Mouse (Mus musculus) kidney, postnatal 0 days (tissue): Measurements from ENCODE around the gene Fer1l4. TPM values are rescaled to one million over a fixed set of nuclear protein-coding genes. Genes with fewer than 3 reads are reported as not detected.

Experiments
- ATAC-seq: fragments of 200-750 bp; cut with Nextera tagmentation; replicated peaks from 2 replicates; pipeline ENCODE4 v1.8.0; 2017; ENCODE audit warnings: low read depth, moderate number of reproducible peaks, moderate TSS enrichment, moderate library complexity; ENCODE audit not compliant: low FRiP score
- DNase-seq: peaks from one replicate; pipeline ENCODE4 v3.0.0-alpha.2; 2016; ENCODE audit warnings: low spot score
- H3K27ac ChIP-seq: fragments of 300-500 bp; sonication (generic); 2 replicates; pipeline ENCODE4 v1.5.1; 2014; ENCODE audit warnings: mild to moderate bottlenecking
- H3K27me3 ChIP-seq: fragments of 300-500 bp; sonication (generic); 2 replicates; pipeline ENCODE4 v1.6.1; 2014; ENCODE audit warnings: low read length, mixed read lengths; ENCODE audit not compliant: insufficient read depth
- H3K36me3 ChIP-seq: fragments of 300-500 bp; sonication (generic); 2 replicates; pipeline ENCODE4 v1.6.1; 2014; ENCODE audit warnings: low read length, mixed read lengths; ENCODE audit not compliant: insufficient read depth
- H3K4me1 ChIP-seq: fragments of 300-500 bp; sonication (generic); replicated peaks from 2 replicates; pipeline ENCODE4 v1.6.1; 2014; ENCODE audit warnings: antibody characterized with exemption, low read length, mixed read lengths; ENCODE audit not compliant: insufficient read depth
- H3K4me2 ChIP-seq: fragments of 300-500 bp; sonication (generic); 2 replicates; pipeline ENCODE4 v1.6.1; 2014; ENCODE audit warnings: mild to moderate bottlenecking, low read length, moderate library complexity, mixed read lengths
- H3K4me3 ChIP-seq: fragments of 300-500 bp; sonication (generic); replicated peaks from 2 replicates; pipeline ENCODE4 v1.5.1; 2014; ENCODE audit warnings: low read depth, low read length
- H3K9ac ChIP-seq: fragments of 300-500 bp; sonication (generic); 2 replicates; pipeline ENCODE4 v1.6.1; 2014; ENCODE audit warnings: low read depth, low read length
- H3K9me3 ChIP-seq: fragments of 300-500 bp; sonication (generic); replicated peaks from 2 replicates; pipeline ENCODE4 v1.6.1; 2016; ENCODE audit warnings: low read length, inconsistent platforms, mixed read lengths
- CTCF ChIP-seq: IDR thresholded peaks from 2 replicates; pipeline ENCODE4 v1.5.1; 2016; ENCODE audit warnings: antibody characterized with exemption, low read depth, mild to moderate bottlenecking, moderate library complexity
- WGBS: fragments of 180-500 bp; shearing (Covaris S2); extraction: QIAGEN DNeasy Blood & Tissue Kit; methylation state at CpG from one replicate; pipeline ENCODE4 v1.1.7; 2014; 5-methylcytosine and 5-hydroxymethylcytosine counted together
- polyA plus RNA-seq: library from polyadenylated mRNA; unstranded; fragments of >200 nt; fragmentation: Nextera tagmentation; extraction: Ambion mirVana; gene quantifications from 2 replicates; pipeline ENCODE4 v1.2.1, GENCODE M21; 2015

Gene Fer1l4
- polyA plus RNA-seq, 1 experiment from 2014 or later: 0.51 TPM

GRCm38 (mm10) chr2:155973348-155973747, 79.4 kb downstream of the Fer1l4 start:
- no peak for DNase-seq
- 87% methylated on average over 6 of the region's 6 CpGs for WGBS

More at GRCm38 (mm10) chr2:155973348-155973747, 79.4 kb downstream of the Fer1l4 start:
- no peak for ATAC-seq
- Histone ChIP-seq H3K4me1 (no peaks in the 10 kb centered on the region), H3K9ac (no peak overlapping the region), H3K27me3 (no peaks in the 10 kb centered on the region), H3K36me3 (peaks cover 67% of the 10 kb centered on the region), H3K9me3 (no peaks in the 10 kb centered on the region), H3K4me3 (no peak overlapping the region), H3K4me2 (no peak overlapping the region), H3K27ac (no peak overlapping the region)
- no peak for TF ChIP-seq CTCF

Other genes starting within 250 kb of the Fer1l4 start
- gene BC029722, start 233.5 kb downstream of the Fer1l4 start, polyA plus RNA-seq: 28.4 and 29.5 TPM in 2 replicates
- 207 and 220 TPM in 2 replicates for gene Eif6, start 226.0 kb downstream of the Fer1l4 start, polyA plus RNA-seq
- 0.07 and 0.10 TPM in 2 replicates for gene Fam83c, start 218.1 kb downstream of the Fer1l4 start, polyA plus RNA-seq
- gene Uqcc1, start 122.6 kb downstream of the Fer1l4 start, polyA plus RNA-seq: 72.9 and 83.2 TPM in 2 replicates
- not detected in 2 replicates for gene Gm15557, start 112.2 kb downstream of the Fer1l4 start, polyA plus RNA-seq
- 0.64 and 0.91 TPM in 2 replicates for gene Gdf5, start 107.6 kb downstream of the Fer1l4 start, polyA plus RNA-seq
- 10.1 and 11.0 TPM in 2 replicates for gene Cep250, start 96.5 kb downstream of the Fer1l4 start, polyA plus RNA-seq
- gene 6430550D23Rik, start 45.0 kb downstream of the Fer1l4 start, polyA plus RNA-seq: 0.68 and 2.5 TPM in 2 replicates
- 219 and 231 TPM in 2 replicates for gene Ergic3, start 44.9 kb downstream of the Fer1l4 start, polyA plus RNA-seq
- 1.9 and 2.0 TPM in 2 replicates for gene Spag4, start 12.2 kb upstream of the Fer1l4 start, polyA plus RNA-seq
- 43.1 and 44.9 TPM in 2 replicates for gene Cpne1, start 59.0 kb upstream of the Fer1l4 start, polyA plus RNA-seq
- 17.6 and 18.9 TPM in 2 replicates for gene Rbm12, start 59.0 kb upstream of the Fer1l4 start, polyA plus RNA-seq
- gene Gm28036, start 74.1 kb upstream of the Fer1l4 start, polyA plus RNA-seq: 8.0 and 11.9 TPM in 2 replicates
- 524 and 529 TPM in 2 replicates for gene Romo1, start 91.1 kb upstream of the Fer1l4 start, polyA plus RNA-seq
- 60.5 and 64.0 TPM in 2 replicates for gene Nfs1, start 91.2 kb upstream of the Fer1l4 start, polyA plus RNA-seq
- gene Rbm39, start 127.3 kb upstream of the Fer1l4 start, polyA plus RNA-seq: 636 and 701 TPM in 2 replicates
- 63.8 and 68.9 TPM in 2 replicates for gene Phf20, start 143.5 kb upstream of the Fer1l4 start, polyA plus RNA-seq